Mouse (Mus musculus): Measurements from ENCODE around the gene Dcdc2c.

DNA sequence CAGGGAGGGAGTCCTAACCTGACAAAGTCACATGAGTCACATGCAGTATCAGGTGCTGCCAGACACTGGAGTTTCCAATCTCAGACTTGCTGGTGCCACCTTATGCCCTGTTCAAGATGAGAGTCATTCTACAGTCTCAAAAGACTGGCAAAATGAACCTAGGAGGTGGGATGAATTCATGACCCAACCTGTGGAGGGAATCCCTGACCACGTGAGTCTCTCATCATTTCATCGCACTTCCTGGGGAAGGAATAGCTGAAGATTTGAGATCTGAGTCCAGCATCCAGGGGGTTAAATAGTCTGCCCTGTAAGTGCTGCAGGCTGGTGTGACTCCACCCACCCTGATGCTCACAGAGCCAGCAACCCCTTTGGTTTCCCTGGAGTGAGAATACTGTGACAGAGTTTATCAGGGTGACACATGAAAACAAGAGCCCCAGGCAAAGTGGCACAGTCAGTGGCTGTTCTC lies 46.4 kb upstream of the Dcdc2c start:
- TF ChIP-seq POLR2A (IDR thresholded peaks at IDR 0.05; ENCODE audit: extremely low read depth, insufficient read depth, low read length) (no peak), CTCF (IDR thresholded peaks at IDR 0.05; ENCODE audit: low read depth, low read length) (no peak)
